Mouse (Mus musculus): ENCODE results near the gene Treml1.
A peak's percentile ranks its signal among the peaks of the same experiment; 100 is the strongest.

Gene Treml1

GRCm38 (mm10) chr17:48409380-48410298 lies 49.9 kb downstream of the Treml1 start, which contains the start of the genes Nfya and Oard1:
TSS of gene Nfya (minus strand) at chr17:48409906.
TSS of gene Oard1 (plus strand) at chr17:48410014.
- DNase-seq (ENCODE audit: low read depth) = peak; percentile 100

DNA sequence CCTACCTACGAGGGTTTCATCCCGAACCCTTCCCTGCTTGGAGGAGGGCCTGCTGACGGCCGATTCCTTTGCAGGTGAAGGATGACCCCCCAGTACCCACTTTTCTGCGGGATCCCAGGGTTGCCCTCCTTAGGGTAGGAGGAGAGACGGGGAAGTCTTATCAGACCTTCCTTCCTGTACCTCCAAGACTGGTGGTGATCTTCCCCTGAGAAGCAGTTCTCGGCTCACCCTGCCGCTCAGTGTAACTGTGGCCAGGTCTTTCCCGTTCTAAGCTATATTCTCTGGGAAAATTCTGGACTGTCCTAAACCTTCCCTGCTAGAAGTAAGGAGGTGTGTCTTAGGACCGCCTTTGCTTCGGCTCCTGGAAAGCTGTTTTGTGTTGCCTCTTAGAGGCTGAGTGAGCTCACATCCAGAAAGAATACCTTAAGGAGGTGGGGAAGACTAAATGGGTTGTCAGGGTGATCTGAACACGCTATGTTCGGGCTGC lies 50.6 kb downstream of the Treml1 start:
- no peak for DNase-seq (ENCODE audit: low read depth)

DNA sequence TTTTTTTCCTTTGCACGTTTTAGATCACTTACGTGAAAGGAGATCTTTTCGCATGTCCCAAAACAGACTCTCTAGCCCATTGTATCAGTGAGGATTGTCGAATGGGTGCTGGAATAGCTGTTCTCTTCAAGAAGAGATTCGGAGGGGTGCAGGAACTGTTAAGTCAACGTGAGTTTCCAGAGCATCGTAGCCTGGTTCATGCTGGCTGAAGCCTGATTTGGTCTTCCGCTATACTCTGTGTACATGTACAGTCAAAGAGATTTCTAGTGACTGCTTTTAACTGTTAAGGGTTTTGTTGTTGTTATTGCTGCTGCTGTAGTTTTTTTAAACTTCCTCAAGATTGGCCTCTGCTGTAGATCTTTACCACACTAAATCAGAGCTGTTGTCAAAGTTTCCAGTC lies 51.5 kb downstream of the Treml1 start:
- no peak for DNase-seq (ENCODE audit: low read depth)

GRCm38 (mm10) chr17:48416011-48416410 lies 56.3 kb downstream of the Treml1 start:
- DNase-seq (ENCODE audit: low read depth) = no peak

All from c-Kit-positive CD71-negative TER-119-negative erythroid progenitor cells, embryonic 14.5 days (primary cell).